Mouse (Mus musculus) T-cell, adult 2 months (primary cell): ENCODE data around the gene Maml1.
A peak's percentile ranks its signal among the peaks of the same experiment; 100 is the strongest.

Source experiments
- DNase-seq: peaks from one replicate; pipeline ENCODE4 v3.0.0; 2022; ENCODE audit warnings: low spot score

Gene Maml1

DNA sequence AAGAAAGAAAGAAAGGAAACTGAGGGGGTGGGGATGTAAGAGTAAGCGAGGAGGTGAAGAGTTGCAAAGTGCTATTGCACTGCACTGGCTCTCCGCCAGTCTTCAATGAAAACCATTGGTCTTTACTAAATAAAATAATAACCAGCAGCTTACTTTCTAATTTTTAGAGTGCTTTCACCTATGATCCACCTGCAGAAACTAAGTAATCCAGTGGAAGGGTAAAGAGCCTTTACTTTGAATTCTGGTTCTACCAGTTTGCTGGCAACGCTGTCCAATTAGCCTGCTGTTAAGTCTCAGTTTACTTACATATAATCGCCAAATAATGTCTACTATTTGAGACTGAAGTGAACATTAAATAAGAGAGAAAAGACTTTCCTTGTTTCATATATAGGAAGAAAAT is 13.1 kb downstream of the Maml1 start:
- DNase-seq = no peak

DNA sequence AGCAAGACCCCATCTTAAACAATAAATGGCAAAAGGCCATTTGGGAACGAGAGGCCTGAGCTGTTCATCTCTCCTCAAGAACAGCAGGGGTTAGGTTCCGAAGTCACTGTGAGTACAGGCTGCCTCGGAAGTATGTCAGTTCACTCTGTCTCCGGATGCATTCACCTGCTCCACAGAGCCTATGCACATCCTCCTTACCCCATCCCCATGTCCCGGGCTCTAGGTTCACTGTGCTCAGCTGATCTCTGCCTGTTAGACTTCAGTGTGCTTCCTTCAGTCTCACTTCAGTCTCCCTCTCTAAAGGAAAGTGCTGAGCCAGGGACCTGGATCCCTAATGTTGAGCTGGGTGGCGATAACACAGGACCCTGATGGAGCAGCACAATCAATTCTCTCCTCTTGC is 14.4 kb downstream of the Maml1 start:
- no peak for DNase-seq

DNA sequence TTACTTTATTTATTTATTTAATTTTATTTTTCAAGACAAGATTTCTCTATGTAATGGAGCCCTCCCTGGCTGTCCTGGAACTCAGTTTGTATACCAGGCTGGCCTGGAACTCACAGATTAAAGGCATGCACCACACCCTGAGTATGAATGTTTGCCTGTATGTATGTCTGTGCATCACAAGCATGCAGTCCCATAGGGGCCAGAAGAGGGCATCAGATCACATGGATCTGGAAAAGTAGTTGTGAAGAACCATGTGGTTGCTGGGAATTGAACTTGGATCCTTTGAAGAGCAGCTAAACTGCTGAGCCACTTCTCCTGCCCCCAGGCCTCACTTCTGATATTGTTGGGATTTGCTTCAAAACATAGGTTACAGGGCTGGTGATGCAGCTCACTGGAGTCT is 15.1 kb downstream of the Maml1 start:
- no peak for DNase-seq

DNA sequence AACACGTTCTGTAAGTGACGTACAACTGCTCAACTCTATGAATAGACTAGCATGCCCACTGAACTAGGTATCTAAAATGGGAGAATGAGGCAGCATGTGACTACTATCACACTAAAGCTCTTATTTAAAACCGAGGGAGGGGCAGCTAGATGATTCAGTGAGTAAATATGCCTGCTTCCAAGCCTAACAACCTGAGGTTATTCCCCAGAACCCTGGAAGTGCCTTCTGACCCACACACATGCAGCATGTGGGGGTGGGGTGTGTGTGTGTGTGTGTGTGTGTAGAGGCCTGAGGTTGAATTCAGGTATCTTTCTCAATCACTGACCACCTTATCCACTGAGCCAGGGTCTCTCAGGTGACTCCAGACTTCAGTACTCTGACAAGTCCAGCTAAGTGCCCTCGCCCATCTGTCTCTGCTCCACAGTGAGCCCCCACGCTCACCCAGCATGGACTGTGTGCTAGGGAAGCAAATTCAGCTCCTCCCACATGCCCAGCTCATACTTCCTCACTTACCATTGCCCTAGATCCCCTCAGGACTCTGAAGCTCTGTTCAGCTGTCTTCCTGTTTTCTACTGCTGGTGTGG is 16.5 kb downstream of the Maml1 start:
- no peak for DNase-seq

DNA sequence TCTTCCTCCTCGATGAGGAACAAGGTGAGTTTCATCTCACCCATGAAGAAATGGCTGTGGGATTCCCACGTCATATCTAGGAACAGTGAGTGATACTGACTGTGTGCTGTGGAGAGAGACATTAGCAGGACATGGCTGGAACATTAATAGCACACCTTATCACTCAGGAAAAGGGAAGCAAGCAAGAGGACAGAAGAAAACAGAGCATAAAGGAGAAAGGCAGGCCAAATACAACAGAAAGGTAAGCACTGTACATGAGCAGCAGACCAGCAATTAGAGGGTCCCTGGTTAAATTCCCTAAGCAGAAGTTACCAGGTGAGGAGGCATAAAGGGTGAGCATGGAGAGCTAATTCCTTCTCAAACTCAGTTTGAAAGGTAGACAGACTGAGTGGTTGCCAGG is 17.0 kb downstream of the Maml1 start:
- DNase-seq = no peak

DNA sequence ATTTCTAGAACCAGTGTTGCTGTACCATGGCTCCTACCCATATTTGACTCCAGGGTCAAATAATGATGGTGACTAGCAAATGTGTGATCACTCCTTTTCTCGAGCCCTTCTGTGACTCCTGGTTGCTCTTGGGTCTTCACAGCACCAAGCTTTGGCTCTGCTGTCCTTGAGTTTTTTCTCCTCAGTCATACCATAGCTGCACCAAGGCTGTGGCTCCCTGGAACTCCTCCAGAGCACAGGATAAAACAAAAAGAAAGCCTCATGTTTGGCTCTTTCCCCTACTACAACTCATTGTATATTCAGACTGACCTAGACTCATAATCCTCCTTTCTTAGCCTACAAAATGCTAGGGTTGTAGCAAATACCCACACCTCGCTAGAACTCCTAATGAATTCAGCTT is 19.3 kb downstream of the Maml1 start:
- no peak for DNase-seq

DNA sequence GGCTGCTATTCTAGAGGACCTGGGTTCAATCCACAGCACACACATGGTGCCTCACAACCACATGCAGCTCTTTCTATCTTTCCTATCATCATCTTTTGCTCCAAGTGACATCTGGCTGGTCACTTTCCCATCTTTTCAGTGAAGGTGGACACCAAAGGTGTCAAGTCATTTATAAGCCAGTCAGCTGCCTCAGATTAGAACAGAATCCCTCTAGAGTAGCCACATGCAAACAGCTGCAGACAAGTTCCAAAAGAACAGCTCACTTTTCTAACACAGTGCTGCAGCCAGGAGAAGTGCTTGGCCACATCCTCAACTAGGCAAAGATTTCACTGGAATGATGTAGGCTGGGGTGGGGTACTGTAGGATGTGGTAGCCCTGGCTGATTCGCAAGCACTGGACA is 22.2 kb downstream of the Maml1 start:
- DNase-seq = no peak

DNA sequence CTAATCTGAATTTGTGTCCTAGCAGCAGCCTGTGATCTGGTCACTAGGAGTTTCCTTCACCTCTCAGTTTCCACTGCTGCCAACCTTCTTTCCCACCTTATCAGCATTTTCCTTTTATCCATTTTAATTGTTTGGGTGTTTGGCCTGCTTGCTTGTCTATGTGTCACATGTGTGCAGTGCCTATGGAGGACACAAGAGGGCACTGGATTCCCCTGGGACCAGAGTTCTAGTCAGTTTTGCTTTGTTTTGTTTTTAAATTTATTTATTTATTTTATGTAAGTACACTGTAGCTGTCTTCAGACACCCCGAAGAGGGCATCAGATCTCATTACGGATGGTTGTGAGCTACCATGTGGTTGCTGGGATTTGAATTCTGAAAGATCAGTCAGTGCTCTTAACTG is 22.9 kb downstream of the Maml1 start:
- DNase-seq = peak; percentile 33

DNA sequence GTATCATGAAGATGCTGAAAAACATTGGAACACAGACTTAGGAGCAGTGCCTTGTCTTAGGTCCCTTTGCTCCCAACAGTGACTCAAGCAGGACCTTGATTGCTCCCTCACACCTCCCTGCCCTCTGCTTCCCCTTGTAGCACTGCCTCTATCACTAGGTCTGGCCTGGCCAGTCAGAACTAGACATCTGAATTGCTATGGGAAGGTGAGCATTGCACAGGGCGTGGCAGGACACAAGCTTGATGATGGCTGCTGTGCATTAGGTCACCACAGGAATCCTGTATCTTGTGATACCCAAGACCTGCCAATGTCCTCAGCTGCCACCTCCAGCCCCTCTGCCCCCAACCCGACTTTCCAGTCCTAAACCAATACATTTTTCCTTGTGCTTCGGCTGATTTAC is 25.1 kb downstream of the Maml1 start:
- DNase-seq = no peak

DNA sequence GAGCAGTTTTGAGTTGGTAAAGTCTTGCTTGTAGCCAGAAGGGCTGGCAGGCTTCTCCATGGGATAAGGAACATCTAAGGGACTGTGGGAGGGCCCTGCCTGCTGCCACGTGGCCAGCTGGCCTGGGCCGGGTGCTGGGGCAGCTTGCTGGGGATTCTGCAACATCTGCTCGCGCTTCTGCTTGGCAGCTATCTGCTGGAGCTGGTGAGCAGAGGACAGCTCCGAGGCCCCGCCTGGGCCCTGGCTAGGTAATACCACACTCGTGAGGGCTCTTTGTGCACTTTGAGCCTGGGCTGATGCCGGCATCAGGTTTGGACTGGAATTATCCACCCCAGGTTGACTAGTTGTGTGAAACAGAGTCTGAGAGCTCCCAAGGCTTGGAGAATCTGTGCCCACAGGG is 26.2 kb downstream of the Maml1 start:
- DNase-seq = no peak

DNA sequence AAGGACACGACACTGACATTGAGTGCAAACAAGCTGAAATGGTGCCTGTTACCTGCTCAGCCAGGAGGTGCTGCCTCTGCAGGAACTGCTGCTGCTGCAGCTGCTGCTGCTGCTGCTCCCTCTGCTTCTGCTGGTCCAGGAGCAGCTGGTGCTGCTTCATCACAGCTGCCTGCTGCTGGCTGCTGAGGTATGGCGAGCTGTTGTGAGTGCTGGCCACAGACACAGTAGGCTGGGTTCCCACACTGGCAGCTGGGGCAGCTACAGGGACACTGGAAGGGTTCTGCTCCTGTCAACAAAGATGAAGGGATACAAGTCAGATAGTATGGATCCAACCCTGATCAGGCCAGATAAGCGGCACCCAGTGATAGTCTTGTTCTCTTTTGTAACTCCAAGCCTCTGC is 28.9 kb downstream of the Maml1 start:
- no peak for DNase-seq

DNA sequence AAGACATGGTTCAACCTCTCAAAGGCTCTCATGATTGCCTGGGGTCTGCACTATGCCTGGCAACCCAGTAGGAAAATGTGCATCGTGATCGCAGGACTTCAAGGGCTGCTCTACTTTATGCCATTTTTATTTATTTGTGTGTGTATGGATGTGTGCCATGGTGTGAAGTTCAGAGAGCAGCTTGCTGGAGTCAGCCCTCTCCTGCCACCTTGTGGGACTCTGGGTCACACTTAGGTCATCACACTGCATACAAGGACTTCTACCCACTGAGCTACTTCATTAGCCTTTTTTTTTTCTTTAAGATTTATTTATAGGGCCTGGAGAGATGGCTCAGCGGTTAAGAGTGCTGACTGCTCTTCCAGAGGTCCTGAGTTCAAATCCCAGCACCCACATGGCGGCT is 30.1 kb downstream of the Maml1 start:
- no peak for DNase-seq

DNA sequence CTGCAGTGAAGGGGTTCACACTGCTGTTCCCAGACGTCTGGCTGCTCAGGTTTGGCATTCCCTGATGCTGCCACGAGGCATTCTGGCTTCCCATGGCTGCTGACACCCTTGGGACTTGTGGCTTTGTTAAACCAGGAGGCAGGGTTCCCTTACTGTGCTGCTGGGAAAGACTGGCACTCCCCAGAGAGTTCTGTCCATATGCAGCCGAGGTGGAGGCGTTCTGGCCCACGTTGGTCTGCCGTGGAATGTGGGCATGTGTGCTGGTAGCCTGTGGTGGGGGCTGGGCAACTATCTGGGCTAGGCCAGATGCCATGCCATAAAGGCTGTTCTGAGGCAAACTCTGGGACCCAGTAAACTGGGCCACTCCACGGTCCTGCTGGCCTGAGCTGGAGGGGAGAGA is 33.8 kb downstream of the Maml1 start:
- DNase-seq = no peak

DNA sequence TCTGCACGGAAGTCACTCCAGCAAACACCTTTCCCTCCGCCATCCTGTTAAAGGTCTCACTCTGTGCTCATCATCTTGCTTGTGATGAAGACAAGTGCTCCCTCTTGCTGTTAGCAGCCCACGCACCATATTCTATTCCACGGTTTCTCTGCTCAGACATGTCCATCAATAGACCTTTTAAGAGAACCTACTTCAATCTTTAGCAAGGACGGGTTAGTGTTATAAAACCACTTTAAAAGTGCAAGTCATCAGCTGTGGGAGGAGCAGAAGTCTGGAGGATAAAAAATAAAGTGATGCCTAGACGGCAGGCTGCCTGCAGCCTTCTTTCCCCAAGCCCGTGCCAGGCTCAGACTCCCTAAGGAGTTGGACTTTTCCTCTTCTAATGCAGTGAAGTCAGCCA is 35.5 kb downstream of the Maml1 start:
- DNase-seq = no peak

DNA sequence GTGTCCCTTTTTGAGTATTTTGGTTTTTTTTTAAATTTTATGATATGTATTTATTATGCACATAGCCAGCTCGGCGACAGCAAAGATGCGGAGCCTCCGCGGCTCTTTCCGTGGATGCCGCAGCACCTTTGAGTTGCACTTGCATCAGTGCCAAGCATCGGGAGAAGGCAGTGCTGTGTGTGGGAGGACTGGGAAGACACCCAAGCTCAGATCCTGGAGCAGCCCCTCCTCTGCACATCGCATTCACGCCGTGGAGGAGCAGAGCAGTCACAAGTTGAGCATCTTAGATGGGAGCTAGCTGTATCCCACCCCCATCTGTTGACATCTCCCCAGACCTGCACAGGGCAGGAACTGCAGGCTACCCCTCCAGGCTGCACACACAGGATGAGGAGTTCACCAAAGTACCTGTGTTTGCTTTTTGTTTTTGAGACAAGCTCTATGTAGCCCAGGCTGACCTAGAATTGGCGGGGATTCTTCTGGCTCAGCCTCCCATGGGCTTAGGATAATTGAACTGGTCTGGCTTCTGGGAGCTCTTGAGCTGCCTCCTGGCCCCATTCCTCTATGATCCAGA is 38.0 kb downstream of the Maml1 start:
- no peak for DNase-seq

DNA sequence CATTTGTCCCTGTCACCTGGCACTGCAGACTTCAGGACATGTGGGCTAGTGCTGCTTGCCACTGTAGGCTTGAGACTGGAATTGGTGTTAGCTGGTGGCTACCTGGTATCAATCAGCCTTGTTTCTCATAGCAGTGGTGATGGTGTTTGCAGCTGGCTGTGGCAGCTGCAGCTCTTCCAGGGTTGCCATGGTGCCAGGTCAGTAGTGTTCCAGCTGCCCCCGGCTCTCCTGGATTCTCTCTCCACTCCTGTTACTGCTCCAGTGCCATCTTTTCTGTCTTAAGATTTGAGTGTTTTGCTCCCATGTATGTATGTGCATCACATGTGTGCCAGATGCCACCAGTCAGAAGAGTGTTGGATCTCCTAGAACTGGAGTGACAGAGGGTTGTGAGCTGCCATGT is 38.7 kb downstream of the Maml1 start:
- DNase-seq = no peak

DNA sequence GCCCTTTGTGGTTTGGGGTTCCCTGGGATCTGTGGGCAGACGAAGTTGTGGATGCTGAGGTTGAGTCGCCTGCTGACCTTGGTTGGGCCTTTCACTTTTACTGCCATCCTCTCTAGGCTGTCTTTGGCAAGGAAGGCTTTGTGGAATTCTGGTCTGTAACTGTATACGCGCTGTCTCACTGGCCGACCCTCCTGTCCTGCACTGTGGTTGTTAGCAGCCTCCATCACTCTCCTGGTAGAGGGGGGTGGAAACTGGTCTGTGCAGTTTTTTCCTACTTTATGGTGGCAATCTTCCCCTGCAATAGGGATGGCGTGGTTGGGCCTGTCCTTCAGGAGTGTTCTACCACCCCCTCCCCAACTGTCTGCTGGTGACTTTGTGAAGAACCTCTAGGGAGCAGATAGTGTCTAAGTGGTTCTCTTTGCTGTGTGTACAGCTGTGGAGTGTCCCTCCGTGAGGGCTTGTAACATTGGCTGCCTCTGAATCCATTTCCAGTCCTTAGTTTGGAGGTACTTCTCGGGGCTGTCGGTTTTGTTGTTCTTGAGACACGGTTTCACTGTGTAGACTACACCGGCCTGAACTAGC is 39.3 kb downstream of the Maml1 start:
- no peak for DNase-seq

DNA sequence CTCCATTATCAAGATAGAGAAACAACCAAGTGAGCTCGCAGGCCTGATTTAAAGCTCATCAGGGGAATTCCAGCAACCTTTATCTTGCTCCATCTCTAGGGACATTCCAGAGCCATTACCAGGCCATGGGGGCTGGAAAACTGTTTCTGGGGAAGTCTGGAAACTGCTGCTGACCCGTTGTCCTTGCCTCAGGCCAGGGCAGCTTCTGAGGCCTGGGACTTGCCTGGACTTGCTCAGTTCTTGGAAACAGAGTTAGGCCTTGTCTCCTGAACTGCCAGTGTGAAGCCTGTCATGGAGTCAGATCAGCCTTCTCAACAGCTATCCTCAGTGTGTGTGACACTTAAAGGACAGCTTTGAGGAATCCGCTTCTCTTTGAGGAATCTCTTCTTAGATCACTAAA is 39.9 kb downstream of the Maml1 start:
- DNase-seq = no peak

DNA sequence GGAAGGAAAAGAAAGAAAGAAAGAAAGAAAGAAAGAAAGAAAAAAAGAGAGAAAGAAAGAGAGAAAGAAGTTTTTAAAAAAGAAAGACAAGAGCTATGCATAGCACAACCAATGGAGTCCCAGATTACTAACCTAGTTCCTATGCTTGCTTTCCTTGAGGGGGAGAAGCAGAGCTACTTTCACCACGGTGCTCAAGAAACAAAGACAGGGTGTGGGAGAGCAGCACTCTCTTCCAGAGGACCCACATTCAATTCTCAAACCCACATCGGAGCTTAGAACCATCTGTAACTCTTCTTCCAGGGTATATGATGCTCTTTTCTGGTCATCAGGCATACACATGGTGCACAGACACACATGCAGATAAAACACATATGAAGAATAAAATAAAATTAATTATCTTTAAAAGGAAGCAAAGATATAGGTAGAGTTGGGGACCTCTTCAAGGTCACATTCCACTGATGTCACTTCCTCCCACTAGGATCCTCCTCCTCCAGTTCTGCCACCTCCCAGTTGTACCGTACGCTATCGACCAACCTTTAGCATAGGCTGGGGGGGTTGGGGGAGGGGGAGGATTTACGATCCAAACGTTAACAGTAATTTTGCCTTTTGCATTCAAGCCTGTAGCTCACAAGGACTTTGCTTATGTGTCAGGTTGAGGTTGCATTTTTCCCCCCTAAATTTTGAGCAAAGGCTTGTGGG is 43.5 kb downstream of the Maml1 start:
- DNase-seq = no peak

DNA sequence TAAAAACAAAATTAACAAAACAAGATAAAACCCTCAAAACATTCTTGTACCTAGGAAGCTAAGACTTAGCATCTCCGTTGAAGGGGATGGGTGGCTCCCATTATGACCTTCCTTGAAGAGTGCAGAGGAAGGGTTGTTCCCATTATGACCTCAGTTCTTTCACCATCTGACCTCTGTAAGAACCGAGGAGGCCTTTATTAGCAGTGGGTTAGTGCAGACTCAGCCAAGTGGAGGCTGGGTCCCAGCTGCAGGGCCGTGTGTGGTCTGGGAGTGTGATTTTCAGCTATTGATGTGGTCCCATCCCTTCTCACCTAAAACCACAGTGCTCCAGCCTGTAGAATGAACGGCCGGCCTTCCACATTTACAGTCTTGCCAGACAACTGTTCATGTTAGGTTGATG is 46.8 kb downstream of the Maml1 start:
- no peak for DNase-seq

DNA sequence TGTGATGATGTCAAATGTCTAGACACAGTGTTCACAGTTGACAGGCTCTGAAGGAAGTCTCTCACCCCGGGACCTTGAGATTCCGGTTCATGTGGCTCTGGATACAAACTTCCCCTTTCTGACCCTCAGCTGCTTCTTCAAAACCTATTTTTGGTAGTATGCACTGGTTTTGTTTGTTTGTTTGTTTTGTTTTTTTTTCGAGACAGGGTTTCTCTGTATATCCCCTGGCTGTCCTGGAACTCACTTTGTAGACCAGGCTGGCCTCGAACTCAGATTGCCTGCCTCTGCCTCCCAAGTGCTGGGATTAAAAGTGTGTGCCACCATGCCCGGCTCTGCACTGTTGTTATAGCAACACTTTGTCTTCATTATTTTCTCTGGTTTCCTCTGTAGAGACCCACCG is 48.2 kb downstream of the Maml1 start:
- DNase-seq = no peak

DNA sequence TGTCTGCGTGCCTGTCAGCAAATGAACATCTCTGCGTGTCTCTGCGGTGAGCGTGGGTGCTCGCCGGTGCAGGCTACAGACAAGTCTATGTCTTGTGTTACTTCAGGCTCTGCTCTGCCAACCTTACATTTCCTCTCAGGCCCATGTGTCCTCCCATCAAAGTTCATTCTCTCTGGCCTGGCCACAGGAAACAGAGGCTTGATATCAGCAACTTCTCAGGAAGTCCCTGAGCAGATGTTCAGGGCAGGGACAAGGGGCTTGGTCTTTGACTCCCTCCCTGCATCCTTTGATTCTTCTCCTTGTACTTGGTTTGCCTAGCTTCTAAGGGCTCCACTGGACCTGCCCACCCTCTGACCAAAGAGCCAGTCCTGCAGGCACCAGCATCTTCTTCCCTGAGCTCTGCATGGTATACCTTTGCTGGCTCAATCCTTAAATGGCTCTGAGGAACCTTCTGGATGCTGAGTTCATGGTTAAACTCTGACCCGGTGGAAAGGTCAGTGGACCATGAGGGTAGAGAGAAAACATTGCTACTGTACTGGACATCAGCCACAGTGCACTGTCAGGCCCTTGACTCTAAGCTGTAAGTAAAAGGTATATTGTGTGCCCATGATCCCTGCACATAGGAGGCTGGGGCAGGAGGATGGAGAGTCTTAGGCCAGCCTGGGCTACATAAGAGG is 51.7 kb downstream of the Maml1 start:
- no peak for DNase-seq
